Mouse (Mus musculus) liver, embryonic 14.5 days (tissue): Measurements from ENCODE around the gene Ccdc115. TPM values are rescaled to one million over a fixed set of nuclear protein-coding genes. Genes with fewer than 3 reads are reported as not detected.

Experiments
- ATAC-seq: fragments of 200-750 bp; cut with Nextera tagmentation; 2 replicates; pipeline ENCODE4 v1.8.0; 2017; ENCODE audit warnings: moderate number of reproducible peaks, mild to moderate bottlenecking, moderate library complexity; ENCODE audit not compliant: insufficient read depth
- DNase-seq, 3 experiments: peaks; one replicate each; pipeline ENCODE4 v3.0.0-alpha.2; 2012 to 2013; ENCODE audit warnings: low read depth in 3 of 3, low spot score in 3 of 3
- H3K27ac ChIP-seq: fragments of 300-500 bp; sonication (generic); 2 replicates; pipeline ENCODE4 v1.5.1; 2014; ENCODE audit warnings: moderate library complexity, mild to moderate bottlenecking, control low read depth, inconsistent platforms
- H3K27me3 ChIP-seq: fragments of 300-500 bp; sonication (generic); 2 replicates; pipeline ENCODE4 v1.6.1; 2014; ENCODE audit warnings: mild to moderate bottlenecking, low read length, moderate library complexity; ENCODE audit not compliant: control insufficient read depth, insufficient read depth
- H3K36me3 ChIP-seq: fragments of 300-500 bp; sonication (generic); replicated peaks from 2 replicates; pipeline ENCODE4 v1.6.1; 2014; ENCODE audit warnings: low read depth; ENCODE audit not compliant: control insufficient read depth, insufficient read depth
- H3K4me1 ChIP-seq, 2 experiments: fragments of 200-500 bp in 1 of 2; fragments of 300-500 bp in 1 of 2; sonication (generic) in 1 of 2; replicated peaks; 2 replicates each; pipeline ENCODE4 v1.6.1; 2012 to 2014; ENCODE audit warnings: antibody characterized with exemption in 1 of 2, inconsistent platforms in 1 of 2, low read length in 1 of 2; ENCODE audit not compliant: control insufficient read depth in 2 of 2, insufficient read depth in 2 of 2
- H3K4me2 ChIP-seq: fragments of 300-500 bp; sonication (generic); 2 replicates; pipeline ENCODE4 v1.6.1; 2014; ENCODE audit warnings: low read depth, mild to moderate bottlenecking, control low read depth, moderate library complexity
- H3K4me3 ChIP-seq, 2 experiments: fragments of 200-500 bp in 1 of 2; fragments of 300-500 bp in 1 of 2; sonication (generic) in 1 of 2; 2 replicates each; pipeline ENCODE4 v1.5.1; 2012 to 2014; ENCODE audit warnings: low read depth in 2 of 2, low read length in 2 of 2, mild to moderate bottlenecking in 2 of 2, control low read depth in 1 of 2, inconsistent platforms in 1 of 2, moderate library complexity in 1 of 2; ENCODE audit not compliant: insufficient read depth in 1 of 2
- H3K9ac ChIP-seq: fragments of 300-500 bp; sonication (generic); replicated peaks from 2 replicates; pipeline ENCODE4 v1.6.1; 2014; ENCODE audit warnings: mild to moderate bottlenecking, control low read depth, moderate library complexity
- H3K9me3 ChIP-seq: fragments of 300-500 bp; sonication (generic); 2 replicates; pipeline ENCODE4 v1.6.1; 2016; ENCODE audit warnings: low read length, mixed read lengths; ENCODE audit not compliant: control insufficient read depth
- CTCF ChIP-seq: IDR thresholded peaks from 2 replicates; pipeline ENCODE4 v1.5.1; 2016; ENCODE audit warnings: antibody characterized with exemption, low read depth, control low read depth
- EP300 ChIP-seq: IDR thresholded peaks from 2 replicates; pipeline ENCODE4 v1.6.1; 2016; ENCODE audit warnings: antibody characterized with exemption, low read depth
- WGBS: fragments of 180-500 bp; shearing (Covaris S2); extraction: QIAGEN DNeasy Blood & Tissue Kit; methylation state at CpG from one replicate; pipeline ENCODE4 v1.1.7; 2014; ENCODE audit not compliant: insufficient replicate concordance; 5-methylcytosine and 5-hydroxymethylcytosine counted together
- polyA plus RNA-seq, 2 experiments: library from polyadenylated mRNA; depleted of rRNA in 1 of 2; stranded (reverse) in 1 of 2; unstranded in 1 of 2; fragments of >200 nt; fragmentation: Nextera tagmentation in 1 of 2; extraction: Ambion mirVana in 1 of 2; gene quantifications; 2 replicates each; pipeline versions ENCODE4 v1.2.1 to v1.2.3; 2012 to 2014

Ccdc115 gene
- polyA plus RNA-seq (2012; rRNA removed) = 13.2 and 21.3 TPM in 2 replicates
- polyA plus RNA-seq (2014; fragmentation: Nextera tagmentation; extraction: Ambion mirVana) = 21.6 and 23.1 TPM in 2 replicates

DNA sequence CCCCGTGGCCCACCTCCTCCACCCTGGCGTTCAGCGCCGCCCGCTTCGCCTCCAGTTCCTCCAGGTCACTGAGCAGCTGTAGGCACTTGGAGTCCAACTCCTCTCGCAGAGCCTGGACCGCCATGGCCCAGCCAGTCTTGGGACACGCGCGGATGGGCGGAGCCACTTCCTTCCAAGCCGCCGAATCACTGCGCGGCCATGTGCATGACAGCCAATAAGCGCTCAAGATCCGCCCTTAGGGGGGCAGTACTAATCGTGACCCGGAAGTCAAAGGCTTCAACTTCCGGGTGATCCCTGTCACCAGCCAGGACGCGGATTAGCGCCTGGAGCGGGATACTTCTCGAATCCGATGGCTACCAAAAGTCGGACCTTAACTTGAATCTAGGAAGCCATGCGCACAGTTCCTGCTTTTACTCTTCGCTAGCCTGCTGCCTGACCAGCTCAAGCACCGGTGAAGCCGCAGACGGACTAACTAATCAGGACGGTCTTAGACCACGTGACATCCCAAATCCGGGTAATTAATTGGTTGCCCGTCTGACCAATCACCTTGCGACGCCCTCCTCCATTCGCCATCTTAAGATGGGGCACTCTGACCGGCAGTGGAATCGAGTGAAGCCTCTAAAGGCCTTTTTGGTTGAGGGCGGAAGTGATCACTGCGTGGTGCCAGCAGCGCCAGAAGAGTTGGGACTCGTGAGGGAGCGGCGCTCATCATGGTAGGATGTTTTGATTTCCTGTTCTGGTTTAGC, at the start of gene Ccdc115, which contains the start of gene Imp4:
Ccdc115 (minus strand) TSS at position 458 of the 746 bp plus-strand sequence.
Imp4 (plus strand) TSS at position 637 of the 746 bp plus-strand sequence.
- Histone ChIP-seq H3K36me3 (peaks cover 17% of the 10 kb centered on the region), H3K4me2 (peak within 1 kb of the TSS; percentile 88), H3K27me3 (no peaks in the 10 kb centered on the region), H3K4me3 (peak within 1 kb of the TSS; percentile 90 to 93), H3K9me3 (no peaks in the 10 kb centered on the region), H3K4me1 (peaks cover 6 to 10% of the 10 kb centered on the region in 2 experiments), H3K27ac (peak within 1 kb of the TSS; percentile 20; the same call in 1 of the 2 replicates), H3K9ac (peak within 1 kb of the TSS; percentile 71)
- ATAC-seq (peak; percentile 91), DNase-seq (peak; percentile 98)
- TF ChIP-seq EP300 = no peak
- TF ChIP-seq CTCF = no peak
- WGBS = under 1% methylated on average over 48 of the region's 48 CpGs

DNA sequence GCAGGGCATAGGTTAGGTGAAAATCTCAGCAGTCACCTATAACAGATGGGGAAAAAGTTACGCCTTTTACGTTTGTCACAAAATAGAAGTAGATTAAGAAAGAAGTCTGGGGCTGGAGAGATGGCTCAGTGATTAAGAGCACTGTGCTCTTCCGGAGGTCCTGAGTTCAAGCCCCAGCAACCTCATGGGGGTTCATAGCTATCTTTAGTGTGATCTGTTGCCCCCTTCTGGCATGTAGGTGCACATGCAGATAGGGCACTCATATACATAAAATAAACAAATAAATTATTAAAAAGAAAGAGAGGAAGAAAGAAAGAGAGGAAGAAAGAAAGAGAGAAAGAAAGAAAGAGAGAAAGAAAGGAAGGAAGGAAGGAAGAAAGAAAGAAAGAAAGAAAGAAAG, 47.9 kb upstream of the Ccdc115 start:
- Histone ChIP-seq H3K9ac (no peak overlapping the region), H3K9me3 (no peaks in the 10 kb centered on the region), H3K4me2 (no peak overlapping the region), H3K27me3 (no peaks in the 10 kb centered on the region), H3K27ac (no peak overlapping the region), H3K4me1 (peaks cover 0 to 6% of the 10 kb centered on the region in 2 experiments; a peak in 1 of 4 replicates), H3K4me3 (no peak overlapping the region), H3K36me3 (no peaks in the 10 kb centered on the region)
- no peak for ATAC-seq
- TF ChIP-seq EP300 = no peak
- peak; percentile 33; the same call in 1 of the 2 replicates for TF ChIP-seq CTCF
- DNase-seq = no peak
- WGBS = 71% methylated on average over 3 of the region's 3 CpGs

DNA sequence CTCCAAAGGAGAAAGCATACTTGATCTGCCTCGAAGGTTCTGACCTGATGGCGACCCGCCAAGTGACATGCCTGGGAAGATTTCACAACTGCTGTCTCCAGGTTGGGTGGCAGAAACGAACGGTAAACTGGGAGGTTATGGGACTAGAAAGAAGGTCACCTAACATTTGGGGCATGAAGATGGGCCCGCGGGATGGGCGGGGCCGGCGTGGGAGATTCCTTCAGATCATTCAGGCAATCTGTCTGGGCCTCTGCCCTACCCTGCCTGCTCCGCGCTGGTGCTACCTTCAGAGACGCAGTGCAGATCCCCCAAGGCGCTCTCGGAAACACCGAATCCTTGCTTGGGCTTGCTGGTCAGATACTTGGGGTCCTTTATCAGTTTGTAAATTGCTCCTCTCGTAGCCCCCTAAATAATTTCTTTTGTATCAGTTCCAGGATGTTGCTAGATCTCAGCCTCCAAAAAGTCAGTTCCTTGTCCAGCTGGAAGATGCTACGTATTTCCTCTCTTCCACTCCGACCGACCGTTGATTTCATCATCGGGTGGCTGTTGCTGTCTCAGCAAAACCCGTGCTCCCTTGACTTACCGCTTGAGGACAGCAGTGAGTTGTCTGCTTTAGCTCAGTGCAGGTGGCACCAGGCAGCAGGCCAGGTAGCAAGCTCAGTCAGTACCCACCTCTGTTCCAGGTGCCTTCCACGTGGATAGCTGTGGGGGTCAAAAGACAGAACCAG, 46.2 kb upstream of the Ccdc115 start:
- no peak for DNase-seq
- H3K4me3 ChIP-seq = peak overlapping the region; percentile 4 to 17; a peak in 3 of 4 replicates
- H3K9ac ChIP-seq = no peak overlapping the region
- H3K27ac ChIP-seq = no peak overlapping the region
- 5% methylated on average over 25 of the region's 25 CpGs for whole genome bisulfite sequencing
- H3K4me1 ChIP-seq = peaks cover 0 to 6% of the 10 kb centered on the region in 2 experiments; a peak in 1 of 4 replicates
- no peaks in the 10 kb centered on the region for H3K27me3 ChIP-seq
- H3K4me2 ChIP-seq = peak overlapping the region; percentile 42
- H3K36me3 ChIP-seq = no peaks in the 10 kb centered on the region
- H3K9me3 ChIP-seq = no peaks in the 10 kb centered on the region
- ATAC-seq = peak; percentile 37; the same call in 1 of the 2 replicates
- no peak for TF ChIP-seq EP300
- TF ChIP-seq CTCF = peak; percentile 77

DNA sequence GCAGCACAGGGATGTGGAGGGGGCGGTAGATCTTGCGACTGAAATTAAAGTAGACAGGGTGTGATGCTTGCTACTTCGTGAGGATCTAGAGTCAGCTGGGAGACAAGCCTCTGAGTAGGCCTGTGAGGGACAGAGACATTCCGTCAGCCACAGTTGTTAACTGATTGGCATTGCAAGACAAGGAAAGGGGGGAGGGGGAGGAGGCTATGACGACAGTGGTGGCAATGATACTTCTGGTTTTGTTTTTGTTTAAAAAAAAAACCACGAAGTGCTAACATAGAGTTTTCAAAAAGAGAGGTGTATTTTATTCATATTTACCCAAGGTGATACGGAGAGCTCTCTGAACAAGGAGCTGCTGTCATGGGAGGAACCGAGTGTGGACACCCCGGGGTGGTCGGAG, 45.0 kb upstream of the Ccdc115 start:
- Histone ChIP-seq H3K9me3 (no peaks in the 10 kb centered on the region), H3K27me3 (no peaks in the 10 kb centered on the region), H3K9ac (no peak overlapping the region), H3K27ac (no peak overlapping the region), H3K4me1 (peaks cover 0 to 5% of the 10 kb centered on the region in 2 experiments; a peak in 1 of 4 replicates), H3K4me2 (no peak overlapping the region), H3K36me3 (no peaks in the 10 kb centered on the region), H3K4me3 (no peak overlapping the region)
- 48% methylated on average over 10 of the region's 10 CpGs for WGBS
- DNase-seq = no peak
- no peak for ATAC-seq
- TF ChIP-seq CTCF (no peak), EP300 (no peak)
